15 mouse cellular contexts compared by ENCODE assay signal in the genomic region with DNA sequence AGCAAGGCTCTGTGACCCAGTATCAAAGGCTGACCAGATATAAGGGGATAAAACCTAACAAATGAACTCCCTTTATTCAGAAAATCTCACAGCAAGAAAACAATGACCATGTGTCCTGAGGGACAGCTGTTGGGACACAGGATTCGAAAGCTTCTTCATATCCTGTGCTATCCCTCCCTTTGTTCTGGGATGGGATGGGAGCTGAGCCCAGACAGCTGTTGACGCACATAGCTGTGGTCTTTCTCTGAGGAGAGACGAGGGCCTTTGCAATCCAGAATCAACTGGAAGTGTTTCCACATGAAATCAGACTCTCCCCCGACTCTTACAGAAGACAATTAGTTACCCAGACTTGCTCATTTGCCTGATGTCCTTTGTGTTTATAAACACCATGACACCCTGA.
"Had no signal": no experiment of that assay in that cellular context is flagged by ENCODE, and none has a peak within 500 bp of the region (broad histone marks: within the 10 kb centered on the region; RNA-seq: fewer than 3 reads in every experiment).

No protein-coding gene starts in this region.

- H3K36me3 ChIP-seq: neural tube, embryonic 13.5 days; neural tube, embryonic 15.5 days; stomach, embryonic 15.5 days had no signal

- DNase-seq: retina, postnatal 1 day; right cerebral cortex, adult 18-20 months; right cerebral cortex, postnatal 14 days; right cerebral cortex, postnatal 25 days; right cerebral cortex, postnatal 4 days; spleen, adult 18-20 months; thymus, adult 18-20 months; thymus, adult 2 months; thymus, postnatal 14 days; thymus, postnatal 25 days; thymus, postnatal 36 days; thymus, postnatal 4 days had no signal

- H3K4me3 ChIP-seq: neural tube, embryonic 13.5 days; neural tube, embryonic 15.5 days; stomach, embryonic 15.5 days had no signal

- H3K27me3 ChIP-seq: neural tube, embryonic 13.5 days; neural tube, embryonic 15.5 days; stomach, embryonic 15.5 days had no signal

- H3K4me2 ChIP-seq: neural tube, embryonic 13.5 days; neural tube, embryonic 15.5 days; stomach, embryonic 15.5 days had no signal
